Mouse (Mus musculus) kidney, embryonic 14.5 days (tissue): ENCODE measurements around the gene Golm1. TPM values are rescaled to one million over a fixed set of nuclear protein-coding genes. Genes with fewer than 3 reads are reported as not detected.
"Not testable (repeated sequence)": the region's sequence is repeated elsewhere in the genome, so short reads cannot be mapped to it uniquely, and the experiment has no call there.

ENCODE experiments used
- ATAC-seq: fragments of 200-750 bp; cut with Nextera tagmentation; 2 replicates; pipeline ENCODE4 v1.8.0; 2017; ENCODE audit warnings: moderate number of reproducible peaks, mild to moderate bottlenecking, moderate TSS enrichment, moderate library complexity; ENCODE audit not compliant: low FRiP score, low TSS enrichment
- H3K27ac ChIP-seq: fragments of 300-500 bp; sonication (generic); 2 replicates; pipeline ENCODE4 v1.5.1; 2014; ENCODE audit warnings: low read depth, mild to moderate bottlenecking, low read length, moderate library complexity, mixed read lengths
- H3K27me3 ChIP-seq: fragments of 300-500 bp; sonication (generic); 2 replicates; pipeline ENCODE4 v1.6.1; 2014; ENCODE audit warnings: mild to moderate bottlenecking, low read length; ENCODE audit not compliant: control insufficient read depth, insufficient read depth
- H3K36me3 ChIP-seq: fragments of 300-500 bp; sonication (generic); 2 replicates; pipeline ENCODE4 v1.6.1; 2014; ENCODE audit warnings: low read length, mixed read lengths; ENCODE audit not compliant: control insufficient read depth, insufficient read depth
- H3K4me1 ChIP-seq: fragments of 300-500 bp; sonication (generic); 2 replicates; pipeline ENCODE4 v1.6.1; 2014; ENCODE audit warnings: low read length, mixed read lengths; ENCODE audit not compliant: control insufficient read depth, insufficient read depth
- H3K4me2 ChIP-seq: fragments of 300-500 bp; sonication (generic); replicated peaks from 2 replicates; pipeline ENCODE4 v1.6.1; 2014; ENCODE audit warnings: low read depth, mild to moderate bottlenecking, low read length
- H3K4me3 ChIP-seq: fragments of 300-500 bp; sonication (generic); 2 replicates; pipeline ENCODE4 v1.5.1; 2014; ENCODE audit warnings: mild to moderate bottlenecking, low read length
- H3K9ac ChIP-seq: fragments of 300-500 bp; sonication (generic); 2 replicates; pipeline ENCODE4 v1.6.1; 2014; ENCODE audit warnings: low read depth, mild to moderate bottlenecking, low read length, moderate library complexity
- H3K9me3 ChIP-seq: fragments of 300-500 bp; sonication (generic); 2 replicates; pipeline ENCODE4 v1.6.1; 2016; ENCODE audit warnings: low read length; ENCODE audit not compliant: control insufficient read depth
- WGBS: fragments of 180-500 bp; shearing (Covaris S2); extraction: QIAGEN DNeasy Blood & Tissue Kit; methylation state at CpG from one replicate; pipeline ENCODE4 v1.1.7; 2014; 5-methylcytosine and 5-hydroxymethylcytosine counted together
- polyA plus RNA-seq: library from polyadenylated mRNA; unstranded; fragments of >200 nt; fragmentation: Nextera tagmentation; extraction: Ambion mirVana; gene quantifications from 2 replicates; pipeline ENCODE4 v1.2.1, GENCODE M21; 2014

The Golm1 gene
- polyA plus RNA-seq, 1 experiment from 2014 or later = 41.9 TPM

- not testable (repeated sequence) for H3K4me1 ChIP-seq, H3K36me3 ChIP-seq, H3K4me2 ChIP-seq, H3K27me3 ChIP-seq, H3K4me3 ChIP-seq, H3K9me3 ChIP-seq, H3K27ac ChIP-seq, ATAC-seq, H3K9ac ChIP-seq
- 61% methylated on average over 1 of the region's 1 CpGs for WGBS
Observed at GRCm38 (mm10) chr13:59700137-59700536, 24.5 kb upstream of the Golm1 start.

GRCm38 (mm10) chr13:59699131-59699530 is 23.5 kb upstream of the Golm1 start:
- Histone ChIP-seq H3K4me2 (no peak overlapping the region), H3K36me3 (no peaks in the 10 kb centered on the region), H3K4me3 (no peak overlapping the region), H3K9ac (no peak overlapping the region), H3K9me3 (no peaks in the 10 kb centered on the region), H3K27ac (no peak overlapping the region), H3K4me1 (no peaks in the 10 kb centered on the region), H3K27me3 (no peaks in the 10 kb centered on the region; the same call in 1 of the 2 replicates)
- no peak for ATAC-seq
- WGBS = 88% methylated on average over 8 of the region's 8 CpGs

- Histone ChIP-seq H3K9me3 (no peaks in the 10 kb centered on the region), H3K27me3 (no peaks in the 10 kb centered on the region), H3K4me3 (no peak overlapping the region), H3K27ac (no peak overlapping the region), H3K4me2 (no peak overlapping the region), H3K36me3 (no peaks in the 10 kb centered on the region), H3K9ac (no peak overlapping the region), H3K4me1 (no peaks in the 10 kb centered on the region)
- WGBS = 79% methylated on average over 7 of the region's 7 CpGs
- no peak for ATAC-seq
Observed at GRCm38 (mm10) chr13:59695781-59696180, 20.2 kb upstream of the Golm1 start.

GRCm38 (mm10) chr13:59694008-59694407 is 18.4 kb upstream of the Golm1 start, which contains the start of gene 4921517D22Rik:
Gene 4921517D22Rik, minus strand, starts transcription at chr13:59694108.
- Histone ChIP-seq H3K9ac (no peak within 1 kb of the TSS), H3K27me3 (no peaks in the 10 kb centered on the region), H3K9me3 (no peaks in the 10 kb centered on the region), H3K4me2 (no peak within 1 kb of the TSS), H3K4me3 (no peak within 1 kb of the TSS), H3K27ac (no peak within 1 kb of the TSS), H3K4me1 (no peaks in the 10 kb centered on the region), H3K36me3 (no peaks in the 10 kb centered on the region)
- no peak for ATAC-seq
- WGBS = 90% methylated on average over 3 of the region's 3 CpGs

GRCm38 (mm10) chr13:59691478-59691877 is 15.9 kb upstream of the Golm1 start:
- WGBS = 74% methylated on average over 10 of the region's 10 CpGs
- H3K36me3 ChIP-seq = no peaks in the 10 kb centered on the region
- no peak overlapping the region for H3K4me2 ChIP-seq
- no peaks in the 10 kb centered on the region for H3K4me1 ChIP-seq
- no peak overlapping the region for H3K4me3 ChIP-seq
- no peak for ATAC-seq
- H3K27me3 ChIP-seq = no peaks in the 10 kb centered on the region
- H3K9me3 ChIP-seq = no peaks in the 10 kb centered on the region
- H3K27ac ChIP-seq = no peak overlapping the region
- H3K9ac ChIP-seq = no peak overlapping the region

- WGBS = 83% methylated on average over 7 of the region's 7 CpGs
- no peak for ATAC-seq
- H3K4me2 ChIP-seq = no peak overlapping the region
- H3K9ac ChIP-seq = no peak overlapping the region
- no peak overlapping the region for H3K4me3 ChIP-seq
- H3K27me3 ChIP-seq = no peaks in the 10 kb centered on the region
- no peaks in the 10 kb centered on the region for H3K4me1 ChIP-seq
- no peaks in the 10 kb centered on the region for H3K36me3 ChIP-seq
- no peak overlapping the region for H3K27ac ChIP-seq
- no peaks in the 10 kb centered on the region for H3K9me3 ChIP-seq
Observed at GRCm38 (mm10) chr13:59690576-59690975, 15.0 kb upstream of the Golm1 start.

- WGBS = 84% methylated on average over 3 of the region's 3 CpGs
- no peak overlapping the region for H3K4me3 ChIP-seq
Observed at GRCm38 (mm10) chr13:59689843-59690242, 14.2 kb upstream of the Golm1 start.

GRCm38 (mm10) chr13:59689313-59689712 is 13.7 kb upstream of the Golm1 start:
- Histone ChIP-seq H3K9me3 (no peaks in the 10 kb centered on the region), H3K27ac (no peak overlapping the region), H3K36me3 (no peaks in the 10 kb centered on the region), H3K9ac (no peak overlapping the region), H3K4me1 (no peaks in the 10 kb centered on the region), H3K27me3 (no peaks in the 10 kb centered on the region), H3K4me3 (no peak overlapping the region), H3K4me2 (no peak overlapping the region)
- ATAC-seq = no peak
- WGBS = 86% methylated on average over 9 of the region's 9 CpGs

More at GRCm38 (mm10) chr13:59689843-59690242, 14.2 kb upstream of the Golm1 start:
- H3K4me2 ChIP-seq = no peak overlapping the region
- no peaks in the 10 kb centered on the region for H3K36me3 ChIP-seq
- H3K27ac ChIP-seq = no peak overlapping the region
- no peaks in the 10 kb centered on the region for H3K9me3 ChIP-seq
- no peak for ATAC-seq
- no peaks in the 10 kb centered on the region for H3K4me1 ChIP-seq
- no peaks in the 10 kb centered on the region for H3K27me3 ChIP-seq
- no peak overlapping the region for H3K9ac ChIP-seq

- no peak overlapping the region for H3K4me3 ChIP-seq
- no peak for ATAC-seq
- no peaks in the 10 kb centered on the region for H3K36me3 ChIP-seq
- H3K27me3 ChIP-seq = no peaks in the 10 kb centered on the region
- no peak overlapping the region for H3K4me2 ChIP-seq
- no peaks in the 10 kb centered on the region for H3K4me1 ChIP-seq
- H3K9ac ChIP-seq = no peak overlapping the region
- H3K27ac ChIP-seq = no peak overlapping the region
- 76% methylated on average over 13 of the region's 13 CpGs for WGBS
- H3K9me3 ChIP-seq = no peaks in the 10 kb centered on the region
Observed at GRCm38 (mm10) chr13:59688338-59688770, 12.7 kb upstream of the Golm1 start.
